Mouse (Mus musculus) hindbrain, embryonic 10.5 days (tissue): ENCODE results near the gene Grin2b. TPM values are rescaled to one million over a fixed set of nuclear protein-coding genes. Genes with fewer than 3 reads are reported as not detected.

Experiments used
- DNase-seq: peaks from one replicate; pipeline ENCODE4 v3.0.0-alpha.2; 2017; ENCODE audit warnings: low spot score
- H3K27ac ChIP-seq: fragments of 300-500 bp; sonication (generic); 2 replicates; pipeline ENCODE4 v1.5.1; 2016; ENCODE audit warnings: mild to moderate bottlenecking, moderate library complexity
- H3K27me3 ChIP-seq: fragments of 300-500 bp; sonication (generic); 2 replicates; pipeline ENCODE4 v1.6.1; 2016; ENCODE audit warnings: mild to moderate bottlenecking; ENCODE audit not compliant: poor library complexity, insufficient read depth, severe bottlenecking
- H3K36me3 ChIP-seq: fragments of 300-500 bp; sonication (generic); 2 replicates; pipeline ENCODE4 v1.6.1; 2016; ENCODE audit warnings: mild to moderate bottlenecking, moderate library complexity
- H3K4me1 ChIP-seq: fragments of 300-500 bp; sonication (generic); replicated peaks from 2 replicates; pipeline ENCODE4 v1.6.1; 2016; ENCODE audit warnings: mild to moderate bottlenecking
- H3K4me3 ChIP-seq: fragments of 300-500 bp; sonication (generic); 2 replicates; pipeline ENCODE4 v1.5.1; 2016; ENCODE audit warnings: mild to moderate bottlenecking, moderate library complexity
- H3K9me3 ChIP-seq: fragments of 300-500 bp; sonication (generic); 2 replicates; pipeline ENCODE4 v1.6.1; 2016; ENCODE audit warnings: mild to moderate bottlenecking, moderate library complexity
- WGBS: fragments of 180-500 bp; shearing (Covaris S2); methylation state at CpG from one replicate; pipeline ENCODE4 v1.1.7; 2016; 5-methylcytosine and 5-hydroxymethylcytosine counted together
- polyA plus RNA-seq: library from polyadenylated mRNA; unstranded; fragments of >200 nt; fragmentation: Nextera tagmentation; extraction: Ambion mirVana; gene quantifications from 2 replicates; pipeline ENCODE4 v1.2.1, GENCODE M21; 2016

Grin2b gene
- polyA plus RNA-seq, 1 experiment from 2014 or later, result 0.47 TPM

GRCm38 (mm10) chr6:135907540-135908320, 265.6 kb downstream of the Grin2b start:
- Histone ChIP-seq H3K27me3 (no peaks in the 10 kb centered on the region), H3K4me3 (no peak overlapping the region), H3K4me1 (0 out of 2 replicates have a peak, but pooled peaks cover 2% of the 10 kb centered on the region), H3K36me3 (no peaks in the 10 kb centered on the region), H3K27ac (no peak overlapping the region), H3K9me3 (no peaks in the 10 kb centered on the region)
- peak; percentile 86 for DNase-seq
- 24% methylated on average over 20 of the region's 20 CpGs for WGBS

GRCm38 (mm10) chr6:135907137-135907536, 266.2 kb downstream of the Grin2b start:
- Histone ChIP-seq H3K9me3 (no peaks in the 10 kb centered on the region), H3K27me3 (no peaks in the 10 kb centered on the region), H3K27ac (no peak overlapping the region), H3K4me1 (0 out of 2 replicates have a peak, but pooled peaks cover 2% of the 10 kb centered on the region), H3K4me3 (no peak overlapping the region), H3K36me3 (no peaks in the 10 kb centered on the region)
- 76% methylated on average over 8 of the region's 8 CpGs for WGBS
- DNase-seq, result no peak

GRCm38 (mm10) chr6:135904391-135904790, 268.9 kb downstream of the Grin2b start:
- DNase-seq, result no peak
- 85% methylated on average over 5 of the region's 5 CpGs for WGBS
- H3K27me3 ChIP-seq, result no peaks in the 10 kb centered on the region
- H3K9me3 ChIP-seq, result no peaks in the 10 kb centered on the region
- no peaks in the 10 kb centered on the region for H3K36me3 ChIP-seq
- H3K4me1 ChIP-seq, result 0 out of 2 replicates have a peak, but pooled peaks cover 2% of the 10 kb centered on the region
- H3K4me3 ChIP-seq, result no peak overlapping the region
- no peak overlapping the region for H3K27ac ChIP-seq

- Histone ChIP-seq H3K4me1 (no peaks in the 10 kb centered on the region), H3K4me3 (no peak overlapping the region), H3K27me3 (no peaks in the 10 kb centered on the region), H3K9me3 (no peaks in the 10 kb centered on the region), H3K27ac (no peak overlapping the region), H3K36me3 (no peaks in the 10 kb centered on the region)
- DNase-seq, result no peak
- 92% methylated on average over 10 of the region's 10 CpGs for WGBS
Observed at GRCm38 (mm10) chr6:135900410-135900809, 272.9 kb downstream of the Grin2b start.

GRCm38 (mm10) chr6:135899225-135899624, 274.1 kb downstream of the Grin2b start:
- Histone ChIP-seq H3K36me3 (no peaks in the 10 kb centered on the region), H3K27me3 (no peaks in the 10 kb centered on the region), H3K9me3 (no peaks in the 10 kb centered on the region), H3K4me1 (no peaks in the 10 kb centered on the region), H3K27ac (no peak overlapping the region), H3K4me3 (no peak overlapping the region)
- no peak for DNase-seq
- 86% methylated on average over 10 of the region's 10 CpGs for WGBS

- Histone ChIP-seq H3K27me3 (no peaks in the 10 kb centered on the region), H3K4me1 (no peaks in the 10 kb centered on the region), H3K27ac (no peak overlapping the region), H3K4me3 (no peak overlapping the region), H3K36me3 (no peaks in the 10 kb centered on the region), H3K9me3 (no peaks in the 10 kb centered on the region)
- WGBS, result 76% methylated on average over 1 of the region's 1 CpGs
- DNase-seq, result no peak
Observed at GRCm38 (mm10) chr6:135894793-135895228, 278.5 kb downstream of the Grin2b start.

GRCm38 (mm10) chr6:135882611-135883010, 290.7 kb downstream of the Grin2b start:
- 79% methylated on average over 5 of the region's 5 CpGs for WGBS
- DNase-seq, result no peak

GRCm38 (mm10) chr6:135876163-135876726, 297.1 kb downstream of the Grin2b start:
- 73% methylated on average over 8 of the region's 8 CpGs for WGBS
- no peak overlapping the region for H3K27ac ChIP-seq
- no peak for DNase-seq

More at GRCm38 (mm10) chr6:135882611-135883010, 290.7 kb downstream of the Grin2b start:
- H3K4me3 ChIP-seq, result no peak overlapping the region
- peaks cover 4% of the 10 kb centered on the region; the same call in 1 of the 2 replicates for H3K4me1 ChIP-seq
- H3K27ac ChIP-seq, result no peak overlapping the region
- H3K27me3 ChIP-seq, result no peaks in the 10 kb centered on the region
- H3K36me3 ChIP-seq, result no peaks in the 10 kb centered on the region
- H3K9me3 ChIP-seq, result no peaks in the 10 kb centered on the region

GRCm38 (mm10) chr6:135874626-135875025, 298.7 kb downstream of the Grin2b start:
- no peak for DNase-seq
- Histone ChIP-seq H3K9me3 (no peaks in the 10 kb centered on the region), H3K27me3 (no peaks in the 10 kb centered on the region), H3K4me3 (no peak overlapping the region), H3K36me3 (no peaks in the 10 kb centered on the region), H3K4me1 (no peaks in the 10 kb centered on the region), H3K27ac (no peak overlapping the region)

More at GRCm38 (mm10) chr6:135876163-135876726, 297.1 kb downstream of the Grin2b start:
- Histone ChIP-seq H3K9me3 (no peaks in the 10 kb centered on the region), H3K4me1 (no peaks in the 10 kb centered on the region), H3K4me3 (no peak overlapping the region), H3K27me3 (no peaks in the 10 kb centered on the region), H3K36me3 (no peaks in the 10 kb centered on the region)

- 84% methylated on average over 7 of the region's 7 CpGs for WGBS
- Histone ChIP-seq H3K9me3 (no peaks in the 10 kb centered on the region), H3K36me3 (no peaks in the 10 kb centered on the region), H3K4me1 (no peaks in the 10 kb centered on the region), H3K27me3 (no peaks in the 10 kb centered on the region), H3K4me3 (no peak overlapping the region), H3K27ac (no peak overlapping the region)
- DNase-seq, result no peak
Observed at GRCm38 (mm10) chr6:135865832-135866231, 307.5 kb downstream of the Grin2b start.

- WGBS, result 78% methylated on average over 5 of the region's 5 CpGs
- DNase-seq, result no peak
- Histone ChIP-seq H3K27ac (no peak overlapping the region), H3K9me3 (no peaks in the 10 kb centered on the region), H3K4me3 (no peak overlapping the region), H3K27me3 (no peaks in the 10 kb centered on the region), H3K36me3 (no peaks in the 10 kb centered on the region), H3K4me1 (no peaks in the 10 kb centered on the region)
Observed at GRCm38 (mm10) chr6:135863965-135864364, 309.3 kb downstream of the Grin2b start.

GRCm38 (mm10) chr6:135859502-135859901, 313.8 kb downstream of the Grin2b start:
- Histone ChIP-seq H3K27ac (no peak overlapping the region), H3K36me3 (no peaks in the 10 kb centered on the region), H3K9me3 (no peaks in the 10 kb centered on the region), H3K4me3 (no peak overlapping the region), H3K27me3 (no peaks in the 10 kb centered on the region), H3K4me1 (peaks cover 2% of the 10 kb centered on the region; the same call in 1 of the 2 replicates)
- 59% methylated on average over 8 of the region's 8 CpGs for WGBS
- DNase-seq, result no peak

GRCm38 (mm10) chr6:135854173-135854591, 319.1 kb downstream of the Grin2b start:
- no peak overlapping the region for H3K4me3 ChIP-seq
- H3K27me3 ChIP-seq, result no peaks in the 10 kb centered on the region
- no peaks in the 10 kb centered on the region for H3K36me3 ChIP-seq
- H3K27ac ChIP-seq, result no peak overlapping the region
- peaks cover 7% of the 10 kb centered on the region; the same call in 1 of the 2 replicates for H3K4me1 ChIP-seq
- 58% methylated on average over 8 of the region's 8 CpGs for WGBS
- no peaks in the 10 kb centered on the region for H3K9me3 ChIP-seq
- no peak for DNase-seq
